Mouse (Mus musculus) heart, postnatal 4 days (tissue): ENCODE measurements around the gene Ms4a6c. TPM values are rescaled to one million over a fixed set of nuclear protein-coding genes. Genes with fewer than 3 reads are reported as not detected.
"Not testable (repeated sequence)": the region's sequence is repeated elsewhere in the genome, so short reads cannot be mapped to it uniquely, and the experiment has no call there.

Source experiments
- DNase-seq: peaks from one replicate; pipeline ENCODE4 v3.0.0; 2021
- total RNA-seq, 2 experiments: library from RNA; stranded (reverse); gene quantifications; 2 replicates each; pipeline ENCODE4 v1.2.3; 2021

The Ms4a6c gene
- total RNA-seq, 2 experiments from 2014 or later, result 3.5 to 3.8 TPM

GRCm38 (mm10) chr19:11504857-11505256, 35.7 kb downstream of the Ms4a6c start:
- no peak for DNase-seq

- DNase-seq, result no peak
Observed at GRCm38 (mm10) chr19:11513458-11513857, 44.3 kb downstream of the Ms4a6c start.

DNA sequence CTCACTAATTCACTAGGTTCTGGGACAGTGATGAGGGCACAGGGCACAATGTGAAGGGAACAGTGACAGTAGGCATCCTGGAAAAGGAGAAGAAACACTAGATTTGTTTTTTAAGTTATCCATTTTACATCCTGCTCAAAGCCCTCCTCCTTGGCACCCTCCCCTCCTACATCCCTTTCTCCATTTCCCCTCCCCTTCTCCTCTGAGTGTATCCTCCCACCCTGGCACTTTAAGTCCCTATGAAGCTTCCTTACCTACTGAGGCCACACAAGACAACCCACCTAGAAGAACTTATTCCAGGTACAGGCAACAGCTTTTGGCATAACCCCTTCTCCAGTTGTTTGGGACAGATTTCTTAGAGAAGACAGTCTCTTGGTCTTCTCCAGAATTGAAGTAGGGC, 47.1 kb downstream of the Ms4a6c start, which contains the start of gene Ms4a6b:
Gene Ms4a6b (plus strand): TSS at position 267 of the 400 bp plus-strand sequence.
- DNase-seq, result no peak

DNA sequence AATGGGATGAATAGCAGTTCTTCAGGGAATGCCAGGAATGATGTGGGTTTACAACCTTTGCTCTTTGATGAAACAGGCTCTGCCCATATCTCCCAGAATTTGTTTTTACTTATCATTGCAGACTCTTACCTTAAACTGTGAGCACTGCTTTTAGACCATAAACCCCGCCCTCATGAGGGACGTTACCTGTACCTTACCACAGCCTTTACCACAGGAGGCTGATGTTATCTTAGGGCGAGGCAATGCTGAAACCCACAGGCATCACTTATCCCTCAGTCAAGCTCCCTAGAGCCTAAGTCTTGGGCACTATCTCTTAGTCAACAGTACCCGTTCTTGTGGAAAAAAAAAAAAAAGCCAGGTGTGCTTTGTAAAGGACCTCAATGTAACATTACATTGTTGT, 47.7 kb downstream of the Ms4a6c start:
- no peak for DNase-seq

GRCm38 (mm10) chr19:11517373-11517772, 48.2 kb downstream of the Ms4a6c start:
- not testable (repeated sequence) for DNase-seq

DNA sequence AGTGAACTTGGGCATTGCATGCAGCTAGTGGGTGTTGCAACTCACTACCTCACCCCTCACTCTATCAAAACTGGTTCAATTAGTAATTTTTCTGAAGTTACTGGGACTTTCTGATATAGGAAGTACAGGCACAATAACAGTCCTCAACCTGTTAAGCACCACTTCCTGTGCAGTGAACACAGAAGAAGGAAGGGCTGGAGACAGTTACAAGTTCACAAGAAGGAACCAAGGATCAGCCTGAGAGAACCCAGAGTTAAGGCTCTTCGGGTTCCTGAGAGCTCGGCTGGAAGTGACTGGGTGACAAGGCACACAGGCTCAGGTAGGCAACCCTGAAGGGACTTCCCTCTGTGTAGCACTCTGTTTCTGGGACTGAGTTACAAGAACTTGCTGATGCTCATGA, 49.2 kb downstream of the Ms4a6c start:
- not testable (repeated sequence) for DNase-seq

GRCm38 (mm10) chr19:11520146-11520545, 51.0 kb downstream of the Ms4a6c start:
- DNase-seq, result no peak

Other genes with a start within 250 kb of the Ms4a6c start
- not detected for gene Ms4a12, start 236.9 kb upstream of the Ms4a6c start, total RNA-seq
- gene Ms4a1, start 203.1 kb upstream of the Ms4a6c start, total RNA-seq, result under 1 TPM; 0.36 to 0.57 TPM
- gene Ms4a5, start 185.5 kb upstream of the Ms4a6c start, total RNA-seq, result not detected
- gene Ms4a14, start 154.9 kb upstream of the Ms4a6c start, total RNA-seq, result not detected
- 1 to 10 TPM; 1.4 to 2.4 TPM for gene Ms4a7, start 133.2 kb upstream of the Ms4a6c start, total RNA-seq
- gene Ms4a4a, start 93.8 kb upstream of the Ms4a6c start, total RNA-seq, result 1 to 10 TPM; 1.6 to 2.5 TPM
- not detected for gene Ms4a4c, start 64.6 kb upstream of the Ms4a6c start, total RNA-seq
- 1 to 10 TPM in 1 of 2 experiments, under 1 TPM in 1; 0.95 to 1.0 TPM for gene Ms4a4b, start 25.8 kb upstream of the Ms4a6c start, total RNA-seq
- gene Gm8369, start 16.6 kb downstream of the Ms4a6c start, total RNA-seq, result not detected
- gene Ms4a6b, start 47.1 kb downstream of the Ms4a6c start, total RNA-seq, result 1 to 10 TPM; 2.5 to 3.1 TPM
- under 1 TPM; 0.56 to 0.60 TPM for gene Ms4a4d, start 67.4 kb downstream of the Ms4a6c start, total RNA-seq
- under 1 TPM; 0.69 to 0.72 TPM for gene Ms4a6d, start 135.5 kb downstream of the Ms4a6c start, total RNA-seq
- gene Ms4a2, start 154.4 kb downstream of the Ms4a6c start, total RNA-seq, result under 1 TPM; 0.36 to 0.38 TPM
- not detected for gene Ms4a3, start 171.5 kb downstream of the Ms4a6c start, total RNA-seq
- not detected for gene Oosp2, start 191.2 kb downstream of the Ms4a6c start, total RNA-seq
- gene Oosp1, start 221.8 kb downstream of the Ms4a6c start, total RNA-seq, result not detected
- gene Oosp3, start 227.7 kb downstream of the Ms4a6c start, total RNA-seq, result not detected